Mouse (Mus musculus) intestine, embryonic 15.5 days (tissue): ENCODE data around the gene Pla2g4b. TPM values are rescaled to one million over a fixed set of nuclear protein-coding genes. Genes with fewer than 3 reads are reported as not detected.

ENCODE experiments used
- ATAC-seq: fragments of 200-750 bp; cut with Nextera tagmentation; 2 replicates; pipeline ENCODE4 v1.8.0; 2017; ENCODE audit warnings: moderate TSS enrichment, moderate library complexity
- H3K27ac ChIP-seq: fragments of 300-500 bp; sonication (generic); 2 replicates; pipeline ENCODE4 v1.5.1; 2015; ENCODE audit warnings: mild to moderate bottlenecking, inconsistent platforms
- H3K27me3 ChIP-seq: fragments of 300-500 bp; sonication (generic); replicated peaks from 2 replicates; pipeline ENCODE4 v1.6.1; 2015; ENCODE audit warnings: inconsistent platforms
- H3K36me3 ChIP-seq: fragments of 300-500 bp; sonication (generic); 2 replicates; pipeline ENCODE4 v1.6.1; 2015; ENCODE audit warnings: inconsistent platforms
- H3K4me1 ChIP-seq: fragments of 300-500 bp; sonication (generic); replicated peaks from 2 replicates; pipeline ENCODE4 v1.6.1; 2015; ENCODE audit warnings: inconsistent platforms
- H3K4me2 ChIP-seq: fragments of 300-500 bp; sonication (generic); replicated peaks from 2 replicates; pipeline ENCODE4 v1.6.1; 2015; ENCODE audit warnings: mild to moderate bottlenecking, inconsistent platforms
- H3K4me3 ChIP-seq: fragments of 300-500 bp; sonication (generic); replicated peaks from 2 replicates; pipeline ENCODE4 v1.5.1; 2015; ENCODE audit warnings: inconsistent platforms
- H3K9ac ChIP-seq: fragments of 300-500 bp; sonication (generic); 2 replicates; pipeline ENCODE4 v1.6.1; 2015; ENCODE audit warnings: inconsistent platforms
- H3K9me3 ChIP-seq: fragments of 300-500 bp; sonication (generic); 2 replicates; pipeline ENCODE4 v1.6.1; 2016; ENCODE audit warnings: inconsistent platforms
- WGBS: fragments of 180-500 bp; shearing (Covaris S2); methylation state at CpG from one replicate; pipeline ENCODE4 v1.1.7; 2015; 5-methylcytosine and 5-hydroxymethylcytosine counted together
- polyA plus RNA-seq: library from polyadenylated mRNA; unstranded; fragments of >200 nt; fragmentation: Nextera tagmentation; extraction: Ambion mirVana; gene quantifications from 2 replicates; pipeline ENCODE4 v1.2.1, GENCODE M21; 2015

Gene Pla2g4b
- polyA plus RNA-seq, 1 experiment from 2014 or later, result 0.75 TPM

DNA sequence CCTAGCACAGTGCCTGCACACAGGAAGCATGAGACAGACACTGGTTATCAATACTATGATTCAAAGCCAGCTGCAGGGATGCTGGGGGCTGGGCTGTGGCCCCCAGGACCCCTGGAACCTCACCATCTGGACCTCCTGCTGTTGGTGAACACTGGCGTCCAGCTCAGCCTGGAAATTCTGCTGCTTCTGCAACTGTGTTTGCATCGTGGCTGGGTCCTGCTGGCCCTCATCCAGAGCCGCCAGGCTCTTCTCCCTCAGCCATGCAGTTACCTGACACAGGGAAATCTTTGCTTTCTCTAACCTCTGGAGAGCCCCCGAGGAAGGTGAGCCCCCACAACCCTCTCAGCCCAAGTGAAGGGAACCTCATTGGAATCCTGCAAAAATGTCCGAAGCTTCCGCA lies 18.2 kb downstream of the Pla2g4b start:
- no peak overlapping the region for H3K4me3 ChIP-seq
- no peak for ATAC-seq
- no peaks in the 10 kb centered on the region for H3K9me3 ChIP-seq
- no peaks in the 10 kb centered on the region for H3K27me3 ChIP-seq
- no peaks in the 10 kb centered on the region for H3K36me3 ChIP-seq
- H3K9ac ChIP-seq, result no peak overlapping the region
- no peak overlapping the region for H3K4me2 ChIP-seq
- 57% methylated on average over 6 of the region's 6 CpGs for WGBS
- H3K27ac ChIP-seq, result no peak overlapping the region
- H3K4me1 ChIP-seq, result peaks cover 15% of the 10 kb centered on the region

DNA sequence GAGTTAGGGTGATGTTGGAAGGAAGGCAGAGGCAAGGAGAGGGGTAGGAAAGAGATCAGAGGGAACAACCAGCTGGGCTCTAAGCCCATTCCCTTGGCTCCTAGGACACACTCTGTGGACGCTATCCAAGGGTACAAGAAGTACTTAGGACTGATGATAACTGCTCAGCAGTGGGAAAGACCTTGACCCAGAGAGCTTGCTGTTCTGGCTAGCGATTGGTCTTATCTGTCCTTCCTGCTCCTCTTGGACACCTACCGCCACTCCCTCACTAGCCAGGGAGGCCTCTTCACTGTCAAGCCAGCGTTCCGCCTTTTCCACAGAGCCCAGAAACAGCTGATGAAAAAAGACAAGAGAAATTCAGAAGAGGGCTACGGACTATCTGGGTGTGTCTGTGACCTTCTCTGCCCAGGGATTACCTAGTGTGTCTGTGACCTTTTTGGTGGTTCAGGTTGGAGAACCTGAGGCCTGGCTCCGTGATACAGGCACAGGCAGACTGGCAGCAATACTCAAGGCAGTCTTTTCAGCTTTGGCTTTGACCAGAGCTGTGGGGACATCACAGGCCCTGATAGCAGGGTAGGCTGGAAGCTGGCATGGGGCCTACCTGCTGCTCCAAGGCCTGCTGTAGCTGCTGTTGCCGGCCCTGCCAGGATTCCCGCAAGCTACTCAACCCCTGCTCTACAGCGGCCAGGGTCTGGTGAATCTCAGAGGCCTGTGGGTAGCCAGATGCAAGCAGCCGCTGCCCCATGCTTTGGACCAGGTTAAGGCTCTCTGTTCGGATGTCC lies 21.7 kb downstream of the Pla2g4b start:
- H3K4me2 ChIP-seq, result no peak overlapping the region
- H3K9ac ChIP-seq, result no peak overlapping the region
- WGBS, result 81% methylated on average over 12 of the region's 12 CpGs
- H3K9me3 ChIP-seq, result no peaks in the 10 kb centered on the region
- H3K4me3 ChIP-seq, result no peak overlapping the region
- ATAC-seq, result no peak
- H3K27me3 ChIP-seq, result no peaks in the 10 kb centered on the region
- H3K36me3 ChIP-seq, result no peaks in the 10 kb centered on the region
- no peaks in the 10 kb centered on the region for H3K4me1 ChIP-seq
- no peak overlapping the region for H3K27ac ChIP-seq

DNA sequence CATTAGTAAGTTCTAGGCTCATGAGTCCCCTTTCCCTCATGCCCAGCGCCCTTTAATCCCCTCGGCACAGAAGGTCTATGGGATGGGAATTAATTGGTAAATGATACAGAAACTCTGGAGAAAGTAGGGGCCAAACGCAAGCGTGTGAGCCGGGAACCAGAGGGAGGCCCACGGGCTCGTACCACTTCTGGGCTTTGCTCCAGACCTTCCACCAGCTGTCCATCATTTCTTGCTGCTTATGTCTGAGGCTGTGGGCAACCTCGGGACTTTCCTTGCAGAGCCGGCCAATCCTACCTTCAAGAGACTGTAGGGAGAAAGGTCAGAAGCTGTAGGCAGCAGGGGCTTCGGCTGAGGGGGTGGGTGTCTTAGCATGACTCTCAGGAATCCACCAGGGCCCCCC lies 22.7 kb downstream of the Pla2g4b start:
- Histone ChIP-seq H3K27me3 (no peaks in the 10 kb centered on the region), H3K27ac (no peak overlapping the region), H3K4me3 (no peak overlapping the region), H3K9ac (no peak overlapping the region), H3K4me1 (no peaks in the 10 kb centered on the region), H3K36me3 (no peaks in the 10 kb centered on the region), H3K9me3 (no peaks in the 10 kb centered on the region), H3K4me2 (no peak overlapping the region)
- ATAC-seq, result no peak
- WGBS, result 85% methylated on average over 10 of the region's 10 CpGs

DNA sequence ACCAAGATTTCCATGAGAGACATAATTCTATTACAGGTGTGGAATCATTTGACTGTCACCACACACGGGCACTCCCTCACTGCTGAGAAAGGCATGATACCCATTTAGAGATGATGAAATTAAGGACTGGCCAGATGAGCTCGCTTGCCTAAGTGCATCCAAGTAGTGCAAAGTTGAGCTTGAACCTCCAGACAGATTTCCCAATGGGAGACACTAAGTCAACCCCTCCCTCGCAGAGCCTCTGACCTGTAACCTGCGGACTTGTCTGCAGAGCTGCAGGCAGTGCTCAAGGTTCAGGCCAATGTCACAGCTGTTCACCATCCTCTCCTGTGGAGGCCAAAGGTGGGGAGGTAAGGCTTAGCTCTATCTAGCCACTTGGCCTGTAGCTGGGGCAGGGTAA lies 25.6 kb downstream of the Pla2g4b start:
- no peak overlapping the region for H3K4me2 ChIP-seq
- H3K9ac ChIP-seq, result no peak overlapping the region
- no peaks in the 10 kb centered on the region for H3K4me1 ChIP-seq
- WGBS, result 83% methylated on average over 4 of the region's 4 CpGs
- ATAC-seq, result no peak
- H3K4me3 ChIP-seq, result no peak overlapping the region
- H3K9me3 ChIP-seq, result no peaks in the 10 kb centered on the region
- no peak overlapping the region for H3K27ac ChIP-seq
- no peaks in the 10 kb centered on the region for H3K27me3 ChIP-seq
- H3K36me3 ChIP-seq, result no peaks in the 10 kb centered on the region

DNA sequence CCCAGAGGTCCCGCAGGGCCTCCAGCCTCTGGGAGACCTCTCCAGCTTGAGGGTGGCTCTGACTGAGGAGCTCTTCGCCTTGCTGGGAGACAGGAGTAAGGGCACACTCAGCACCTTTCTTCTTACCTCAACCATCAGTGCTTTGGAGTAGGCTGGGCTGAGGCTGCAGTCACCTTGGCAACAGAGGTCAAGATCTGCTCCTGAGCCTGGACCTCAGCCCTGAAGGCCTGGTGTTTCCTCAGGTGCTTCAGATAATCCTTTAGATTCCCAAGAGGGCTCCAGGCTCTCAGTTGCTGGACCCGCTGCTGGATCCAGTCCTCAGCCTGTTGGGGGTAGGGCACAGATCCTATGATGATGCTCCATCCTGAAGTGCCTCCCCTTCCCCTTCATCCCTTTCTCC lies 26.2 kb downstream of the Pla2g4b start:
- H3K9ac ChIP-seq, result no peak overlapping the region
- no peaks in the 10 kb centered on the region for H3K36me3 ChIP-seq
- WGBS, result 81% methylated on average over 3 of the region's 3 CpGs
- H3K27ac ChIP-seq, result no peak overlapping the region
- no peaks in the 10 kb centered on the region for H3K9me3 ChIP-seq
- no peaks in the 10 kb centered on the region for H3K27me3 ChIP-seq
- ATAC-seq, result no peak
- H3K4me3 ChIP-seq, result no peak overlapping the region
- no peak overlapping the region for H3K4me2 ChIP-seq
- H3K4me1 ChIP-seq, result no peaks in the 10 kb centered on the region

DNA sequence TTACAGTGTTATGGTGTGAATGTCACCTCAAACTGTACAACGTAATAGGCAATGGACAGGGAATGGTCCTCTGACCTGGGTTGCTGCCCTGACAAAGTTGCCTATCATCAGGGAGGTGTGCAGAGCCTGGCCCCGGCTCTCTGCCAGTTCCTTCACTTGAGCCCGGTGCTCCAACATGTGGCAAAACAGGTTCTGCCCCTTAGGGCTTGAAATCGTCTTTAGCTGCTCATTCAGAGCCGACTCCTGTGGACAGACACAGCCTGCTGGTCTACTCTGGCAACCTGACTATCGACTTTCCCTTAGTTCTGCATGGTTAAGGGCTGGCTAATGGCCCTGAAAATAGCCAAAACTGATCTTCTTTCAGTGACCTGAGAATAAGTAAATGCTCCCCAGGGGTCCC lies 27.0 kb downstream of the Pla2g4b start:
- no peak overlapping the region for H3K4me3 ChIP-seq
- H3K9ac ChIP-seq, result no peak overlapping the region
- no peaks in the 10 kb centered on the region for H3K36me3 ChIP-seq
- H3K4me1 ChIP-seq, result no peaks in the 10 kb centered on the region
- no peak overlapping the region for H3K4me2 ChIP-seq
- no peak for ATAC-seq
- 46% methylated on average over 6 of the region's 6 CpGs for WGBS
- H3K27me3 ChIP-seq, result no peaks in the 10 kb centered on the region
- H3K27ac ChIP-seq, result no peak overlapping the region
- no peaks in the 10 kb centered on the region for H3K9me3 ChIP-seq

DNA sequence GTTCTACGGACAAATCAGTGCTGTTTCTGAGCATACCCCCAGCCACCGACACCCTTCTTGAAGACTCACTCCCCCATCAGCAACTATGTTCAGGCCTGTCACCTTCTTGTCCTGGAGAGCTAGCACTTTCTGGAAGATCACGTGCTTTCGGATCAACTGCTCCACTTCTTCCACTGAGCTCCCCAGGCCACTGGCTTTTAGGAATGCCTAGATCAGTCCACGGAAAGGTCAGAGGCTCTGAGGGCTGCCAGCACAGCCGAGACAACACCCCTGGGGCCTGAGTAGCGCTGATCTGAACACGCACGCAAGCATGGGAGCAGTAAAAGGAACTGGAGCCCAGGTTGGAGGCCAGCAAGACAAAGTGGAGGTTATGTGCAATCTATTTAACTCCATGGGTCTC lies 27.4 kb downstream of the Pla2g4b start:
- Histone ChIP-seq H3K27ac (no peak overlapping the region), H3K4me3 (no peak overlapping the region), H3K4me2 (no peak overlapping the region), H3K9ac (no peak overlapping the region), H3K9me3 (no peaks in the 10 kb centered on the region), H3K36me3 (no peaks in the 10 kb centered on the region), H3K27me3 (no peaks in the 10 kb centered on the region), H3K4me1 (no peaks in the 10 kb centered on the region)
- WGBS, result 76% methylated on average over 9 of the region's 9 CpGs
- ATAC-seq, result no peak

DNA sequence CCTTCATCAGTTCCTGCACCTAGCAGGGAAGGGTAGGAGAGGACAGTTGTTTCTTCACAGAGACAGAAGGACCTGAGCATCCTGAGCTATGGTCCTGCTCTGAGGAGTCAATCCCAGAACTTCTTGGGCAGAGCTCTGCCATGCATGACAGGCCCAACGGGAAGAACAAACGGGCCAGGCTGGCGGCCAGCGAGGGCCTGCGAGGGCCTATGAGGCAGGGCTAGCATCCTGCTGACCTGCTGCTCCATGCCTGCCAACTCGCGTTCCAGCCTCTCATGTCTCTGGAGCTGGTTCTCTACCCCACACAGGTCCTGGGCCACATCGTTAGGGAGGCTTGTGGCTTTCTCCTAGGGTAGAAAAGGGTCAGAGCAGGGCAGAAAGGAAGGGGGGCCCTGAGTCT lies 29.0 kb downstream of the Pla2g4b start:
- Histone ChIP-seq H3K27ac (no peak overlapping the region), H3K27me3 (no peaks in the 10 kb centered on the region), H3K9me3 (no peaks in the 10 kb centered on the region), H3K4me1 (no peaks in the 10 kb centered on the region), H3K9ac (no peak overlapping the region), H3K36me3 (no peaks in the 10 kb centered on the region), H3K4me3 (no peak overlapping the region), H3K4me2 (no peak overlapping the region)
- 88% methylated on average over 8 of the region's 8 CpGs for WGBS
- ATAC-seq, result no peak

DNA sequence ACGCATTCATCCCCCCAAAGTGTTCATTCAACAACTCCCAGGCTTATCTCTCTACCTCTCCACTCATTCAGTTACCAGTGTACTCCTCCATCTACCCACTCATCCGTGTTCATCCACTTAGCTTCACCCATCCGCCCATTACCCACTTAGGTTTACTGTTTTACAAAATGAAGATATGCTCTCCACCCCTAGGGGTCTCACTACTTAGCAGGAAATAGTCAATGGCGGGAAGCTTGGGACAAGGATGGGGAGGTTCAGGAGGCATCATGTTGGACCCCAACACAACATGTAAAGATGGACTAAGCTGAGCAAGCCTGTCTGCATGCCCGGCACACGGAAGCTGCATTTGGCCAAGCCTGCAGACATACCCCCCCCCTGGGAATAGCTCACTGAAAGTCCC lies 31.4 kb downstream of the Pla2g4b start:
- H3K4me3 ChIP-seq, result no peak overlapping the region
- H3K4me2 ChIP-seq, result no peak overlapping the region
- H3K36me3 ChIP-seq, result no peaks in the 10 kb centered on the region
- H3K27ac ChIP-seq, result no peak overlapping the region
- H3K27me3 ChIP-seq, result no peaks in the 10 kb centered on the region
- no peak for ATAC-seq
- H3K9ac ChIP-seq, result no peak overlapping the region
- 80% methylated on average over 6 of the region's 6 CpGs for WGBS
- H3K4me1 ChIP-seq, result 0 out of 2 replicates have a peak, but pooled peaks cover 2% of the 10 kb centered on the region
- no peaks in the 10 kb centered on the region for H3K9me3 ChIP-seq

DNA sequence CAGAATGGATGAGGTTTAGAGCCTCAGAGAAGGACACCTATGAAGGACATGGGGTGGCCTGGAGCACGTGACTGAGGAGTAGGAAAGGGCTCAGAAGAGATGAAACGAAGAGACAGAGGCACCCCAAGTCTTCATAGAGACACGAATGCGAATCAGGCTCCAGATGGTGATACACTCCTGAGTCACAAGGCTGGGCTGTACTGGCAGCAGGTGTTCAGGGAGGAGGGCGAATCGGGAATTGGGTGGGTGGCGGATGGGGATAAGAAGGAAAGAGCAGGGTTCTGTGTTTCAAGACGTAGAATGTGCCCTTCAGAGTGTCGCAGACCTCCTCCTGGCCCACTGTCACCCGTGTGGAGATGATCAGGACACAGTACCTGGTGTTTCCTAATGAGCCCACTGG lies 32.0 kb downstream of the Pla2g4b start:
- Histone ChIP-seq H3K9me3 (no peaks in the 10 kb centered on the region), H3K27me3 (no peaks in the 10 kb centered on the region), H3K36me3 (no peaks in the 10 kb centered on the region), H3K4me2 (no peak overlapping the region), H3K9ac (no peak overlapping the region), H3K27ac (no peak overlapping the region), H3K4me1 (0 out of 2 replicates have a peak, but pooled peaks cover 2% of the 10 kb centered on the region), H3K4me3 (no peak overlapping the region)
- no peak for ATAC-seq
- 89% methylated on average over 10 of the region's 10 CpGs for WGBS

DNA sequence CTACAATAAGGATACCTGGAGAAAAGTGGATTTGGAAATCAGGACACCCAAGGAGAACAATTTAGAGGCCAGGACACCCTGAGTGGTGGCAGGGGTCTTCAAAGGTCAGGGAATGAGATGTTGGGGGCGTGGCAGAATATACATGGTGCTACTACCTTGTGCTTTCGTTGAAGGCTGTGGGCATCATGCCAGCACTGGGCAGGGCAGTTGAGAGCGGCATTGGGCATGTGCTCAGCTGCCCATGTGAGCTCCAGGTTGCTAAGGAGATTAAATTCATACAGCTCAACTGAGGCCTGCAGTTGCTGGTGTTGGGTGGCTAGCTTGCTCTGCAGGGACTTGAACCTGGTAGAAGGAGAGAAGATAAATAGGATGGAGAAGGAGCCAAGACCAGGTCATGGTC lies 33.0 kb downstream of the Pla2g4b start:
- Histone ChIP-seq H3K27me3 (no peaks in the 10 kb centered on the region), H3K4me2 (no peak overlapping the region), H3K27ac (no peak overlapping the region), H3K4me1 (0 out of 2 replicates have a peak, but pooled peaks cover 2% of the 10 kb centered on the region), H3K9ac (no peak overlapping the region), H3K36me3 (no peaks in the 10 kb centered on the region), H3K9me3 (no peaks in the 10 kb centered on the region), H3K4me3 (no peak overlapping the region)
- no peak for ATAC-seq
- WGBS, result 80% methylated on average over 3 of the region's 3 CpGs

DNA sequence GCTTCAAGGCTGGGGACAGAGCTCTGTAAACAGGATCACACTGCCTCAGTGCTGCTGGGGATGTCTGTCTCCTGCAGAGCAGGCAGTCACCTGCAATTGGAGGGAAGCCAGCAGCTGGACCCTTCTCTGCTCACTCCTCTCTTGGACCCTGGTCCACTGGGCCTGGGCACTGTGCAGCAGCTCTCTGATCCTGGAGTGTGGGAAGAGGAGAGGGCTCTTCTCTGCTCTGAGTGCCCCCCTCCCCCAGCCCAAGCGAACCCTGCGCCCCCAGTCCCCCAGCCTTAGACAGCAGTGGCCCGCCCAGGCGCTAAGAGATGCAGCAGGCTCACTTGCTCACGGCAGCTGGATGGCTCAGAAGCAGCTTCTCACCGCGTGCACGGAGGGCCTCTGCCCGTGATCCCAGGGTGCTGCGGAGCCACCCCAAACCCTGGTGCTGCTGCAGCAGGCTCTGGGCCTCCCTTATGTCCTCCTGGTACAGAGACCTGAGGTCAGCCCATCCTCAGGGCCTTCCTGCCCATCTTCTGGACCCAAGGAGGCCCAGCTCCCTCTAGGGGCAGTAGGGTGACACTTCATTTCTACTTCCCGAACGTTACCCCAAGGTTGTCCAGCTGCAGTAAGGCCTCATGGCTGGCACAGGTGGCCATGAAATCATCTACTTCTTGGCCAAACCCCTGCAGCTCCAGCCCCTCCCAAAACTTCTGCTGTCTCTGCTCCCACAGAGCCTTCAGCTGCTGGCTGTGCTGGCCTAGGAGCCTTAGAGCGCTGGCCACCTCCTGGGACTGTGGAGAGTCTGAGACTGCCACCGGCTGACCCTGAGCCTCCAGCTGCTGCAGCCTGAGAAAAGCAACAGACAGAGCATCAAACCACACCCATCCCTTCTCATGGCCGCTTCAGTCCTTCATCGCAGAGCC lies 35.6 kb downstream of the Pla2g4b start:
- H3K27me3 ChIP-seq, result no peaks in the 10 kb centered on the region
- no peak overlapping the region for H3K9ac ChIP-seq
- 44% methylated on average over 16 of the region's 16 CpGs for WGBS
- H3K36me3 ChIP-seq, result no peaks in the 10 kb centered on the region
- 0 out of 2 replicates have a peak, but pooled peaks cover 2% of the 10 kb centered on the region for H3K4me1 ChIP-seq
- H3K4me2 ChIP-seq, result no peak overlapping the region
- H3K9me3 ChIP-seq, result no peaks in the 10 kb centered on the region
- ATAC-seq, result peak; percentile 50
- H3K4me3 ChIP-seq, result no peak overlapping the region
- no peak overlapping the region for H3K27ac ChIP-seq
